In genomic region chr2:20208683-20209194, GRCm38 (mm10) we compare ENCODE assay signal across 15 mouse cellular contexts.
DNase-seq lines count a peak whose midpoint lies in the region.
"Had no signal": no experiment of that assay in that cellular context is flagged by ENCODE, and none has a peak within 500 bp of the region (broad histone marks: within the 10 kb centered on the region; RNA-seq: fewer than 3 reads in every experiment).

No protein-coding gene starts in this region.

- intact Hi-C loops in heart, postnatal 10 days (cut with DNase I) = no loop called here
- intact Hi-C loops in heart, postnatal 25 days (cut with DNase I) = no loop called here

- DNase-seq in cerebellum, postnatal 36 days = peak; percentile 4 to 12
- no peak for DNase-seq in cerebellum, adult 11 months
- DNase-seq in heart, postnatal 10 days = peak; percentile 15 to 27
- DNase-seq in heart, postnatal 25 days (ENCODE audit: low spot score) = no peak
- peak; percentile 19 for DNase-seq in ZHBTc4 (ENCODE audit: low read depth, low spot score)
- DNase-seq in kidney, postnatal 36 days = no peak
- DNase-seq: adrenal gland, adult 2 months; adrenal gland, postnatal 36 days; B cell, adult 2 months; kidney, adult 11 months; kidney, postnatal 14 days; liver; lung, adult 2 months; lung, postnatal 10 days; thymus, postnatal 4 days had no signal

Comparison
In these comparisons a context has a peak if more than half of its experiments do, and no peak if none do; other contexts are left out.
1. DNase-seq: peak in cerebellum, postnatal 36 days (2 of 2), heart, postnatal 10 days (2 of 2) and ZHBTc4 (single experiment); none in cerebellum, adult 11 months (single experiment), heart, postnatal 25 days (single experiment) and kidney, postnatal 36 days (0 of 2).